Mouse (Mus musculus) neutrophil, adult 65 days (primary cell): ENCODE data around the gene Gli2. TPM values are rescaled to one million over a fixed set of nuclear protein-coding genes. Genes with fewer than 3 reads are reported as not detected.

Experiments used
- total RNA-seq: library from RNA; stranded (reverse); gene quantifications from 2 replicates; pipeline ENCODE4 v1.2.4, GENCODE M21; 2023

Gene Gli2
- total RNA-seq = not detected in 2 replicates

GRCm38 (mm10) chr1:119053402-119053841 is at the start of gene Gli2:
Gene Gli2 (minus strand): TSS chr1:119053619.

